Mouse (Mus musculus) testis, adult 2 months (tissue): ENCODE measurements at regions not wholly inside any gene's neighbourhood (a gene's known extent, or its start where the extent isn't known, plus 50 kb on each side); places are given as distances from the start of the nearest gene placed in this dataset.

Source experiments
- CTCF ChIP-seq: fragments of 200-500 bp; IDR thresholded peaks from 2 replicates; pipeline ENCODE4 v1.5.1; 2012; ENCODE audit warnings: low read depth, mild to moderate bottlenecking, inconsistent platforms, low read length, moderate library complexity; ENCODE audit not compliant: control insufficient read depth, insufficient read depth, insufficient replicate concordance
- POLR2A ChIP-seq: fragments of 200-500 bp; IDR thresholded peaks from 2 replicates; pipeline ENCODE4 v1.6.1; 2012; ENCODE audit warnings: low read depth, mild to moderate bottlenecking, inconsistent platforms, low read length, moderate library complexity; ENCODE audit not compliant: control insufficient read depth

DNA sequence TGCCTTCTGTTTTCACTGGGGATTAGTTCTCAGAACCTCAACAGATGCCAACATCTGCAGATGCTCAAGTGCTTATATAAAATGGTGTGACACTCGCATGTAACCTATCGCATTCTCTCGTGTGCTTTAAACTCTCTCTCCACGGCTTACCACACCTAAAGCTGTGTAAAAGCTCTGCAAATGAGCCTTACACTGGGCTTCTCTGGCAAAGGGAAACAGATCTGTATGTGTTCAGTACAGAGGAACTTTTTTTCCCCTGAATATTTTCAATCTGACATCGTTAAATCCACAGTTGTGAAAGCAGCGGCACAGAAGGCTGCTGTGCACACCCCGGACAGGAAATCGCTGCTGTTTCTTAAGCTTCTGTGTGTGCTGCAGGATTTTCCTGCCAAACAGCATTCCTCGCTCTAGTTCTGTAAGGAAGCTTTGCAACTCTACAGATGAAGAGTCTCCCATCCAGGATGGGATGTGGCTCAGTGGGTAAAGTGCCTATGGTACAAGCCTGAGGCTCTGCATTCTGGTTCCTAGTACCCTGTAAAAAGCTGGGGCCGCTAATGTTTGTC, 206.3 kb downstream of the Sox11 start:
- no peak for TF ChIP-seq POLR2A
- no peak for TF ChIP-seq CTCF
